Mouse (Mus musculus) heart, postnatal 36 days (tissue): ENCODE measurements around the gene Gm8113. TPM values are rescaled to one million over a fixed set of nuclear protein-coding genes. Genes with fewer than 3 reads are reported as not detected.
A peak's percentile ranks its signal among the peaks of the same experiment; 100 is the strongest.
"Not testable (repeated sequence)": the region's sequence is repeated elsewhere in the genome, so short reads cannot be mapped to it uniquely, and the experiment has no call there.

Experiments
- DNase-seq, 2 experiments: peaks; one replicate each; pipeline ENCODE4 v3.0.0; 2021 to 2022
- intact Hi-C: fragments of 180-260 bp; cut with DNase I; formaldehyde crosslinking; loops from one replicate; pipeline ENCODE4 v1.15.1; 2025
- total RNA-seq, 2 experiments: library from RNA; stranded (reverse); gene quantifications; 2 replicates each; pipeline ENCODE4 v1.2.3; 2021

Gm8113 gene
- 1 to 10 TPM; 3.7 to 4.7 TPM for total RNA-seq

DNA sequence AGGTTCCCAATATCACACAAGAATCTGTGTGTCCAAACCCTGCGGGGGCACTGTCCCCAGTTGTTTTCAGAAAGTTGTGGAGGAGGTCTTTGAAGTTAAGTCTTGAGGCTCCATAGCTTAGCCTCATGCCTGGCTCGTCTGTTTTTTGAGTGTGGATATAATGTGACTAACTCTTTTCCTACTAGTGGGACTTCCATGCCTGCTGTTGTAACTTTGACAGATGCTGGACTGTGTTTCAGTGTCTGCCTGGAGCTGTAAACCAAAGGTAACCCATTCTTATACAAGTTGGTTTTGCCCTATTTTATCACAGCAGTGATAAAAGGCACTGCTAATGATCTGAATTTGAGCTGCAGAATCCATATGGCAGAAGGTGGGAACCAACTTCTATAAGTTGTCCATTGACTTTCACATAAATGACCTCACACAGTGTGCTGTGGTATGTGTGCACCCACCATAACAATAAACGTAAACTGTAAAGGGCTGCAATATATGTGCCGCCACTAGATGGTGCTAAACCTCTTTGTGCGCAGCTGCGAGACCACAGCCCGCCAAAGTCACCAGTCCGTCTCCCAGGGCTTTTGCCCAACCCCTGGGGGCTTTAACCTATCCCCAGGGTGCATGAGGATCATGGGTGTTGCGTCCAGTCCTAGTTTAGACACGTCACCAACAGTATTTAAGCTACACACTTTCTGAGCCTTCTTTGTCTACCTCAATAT lies at the start of gene Gm8113:
Gm8113 (plus strand) TSS at position 703 of the 716 bp plus-strand sequence.
- peak; percentile 52 to 62 for DNase-seq
- intact Hi-C loops, result not testable (repeated sequence)

- intact Hi-C loops, DNase-seq: not testable (repeated sequence)
Observed at GRCm38 (mm10) chr14:43875417-43875816, 49.8 kb upstream of the Gm8113 start, which contains the start of gene Ear1. Ear1 (minus strand) TSS chr14:43875517.

GRCm38 (mm10) chr14:43877789-43878188 lies 47.4 kb upstream of the Gm8113 start:
- intact Hi-C loops, result not testable (repeated sequence)

GRCm38 (mm10) chr14:43879966-43880545 lies 45.1 kb upstream of the Gm8113 start:
- DNase-seq, intact Hi-C loops: not testable (repeated sequence)

More at GRCm38 (mm10) chr14:43877789-43878188, 47.4 kb upstream of the Gm8113 start:
- DNase-seq, result not testable (repeated sequence)

DNA sequence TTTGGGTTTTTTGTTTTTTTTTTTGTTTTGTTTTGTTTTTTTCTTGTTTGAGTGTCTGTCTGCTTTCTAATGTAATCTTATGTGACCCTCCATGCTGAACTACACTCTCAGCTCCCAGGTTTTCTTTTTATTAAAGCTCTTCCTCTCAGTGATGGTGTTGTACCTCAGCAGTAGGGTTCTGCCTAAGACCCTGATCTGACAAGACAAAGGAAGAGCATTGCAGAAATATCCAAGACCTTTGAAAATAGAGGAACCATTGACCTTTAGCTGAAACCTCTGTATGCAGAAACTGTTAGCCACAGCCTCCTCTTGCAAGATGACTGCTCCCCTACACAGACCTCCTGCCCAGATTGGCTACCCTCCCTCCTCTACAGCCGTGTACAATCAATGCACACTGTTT lies 39.0 kb upstream of the Gm8113 start:
- intact Hi-C loops, DNase-seq: not testable (repeated sequence)

GRCm38 (mm10) chr14:43891288-43891687 lies 33.9 kb upstream of the Gm8113 start:
- intact Hi-C loops, DNase-seq: not testable (repeated sequence)

- intact Hi-C loops, DNase-seq: not testable (repeated sequence)
Observed at GRCm38 (mm10) chr14:43895357-43895756, 29.8 kb upstream of the Gm8113 start.

- intact Hi-C loops, DNase-seq: not testable (repeated sequence)
Observed at GRCm38 (mm10) chr14:43898577-43898976, 26.6 kb upstream of the Gm8113 start.

DNA sequence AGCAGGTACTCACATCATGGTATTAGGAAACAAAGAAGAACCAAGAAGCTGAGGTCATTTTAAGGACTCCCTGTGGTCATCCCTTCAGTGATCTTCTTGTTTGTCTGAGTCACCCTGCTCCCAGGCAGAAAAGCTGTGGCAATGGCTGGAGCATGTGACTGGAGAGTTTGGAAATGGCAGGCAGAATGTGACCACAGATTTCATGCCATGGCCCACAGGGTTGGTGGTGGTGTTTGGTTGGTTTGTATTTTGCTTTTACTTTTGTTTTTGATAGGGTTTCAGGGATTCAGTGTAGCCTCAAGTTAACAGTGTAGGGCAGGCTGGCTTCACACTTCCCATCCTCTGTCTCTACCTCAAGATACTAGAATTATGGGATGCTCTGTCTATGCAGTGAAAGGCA lies 7.0 kb upstream of the Gm8113 start:
- intact Hi-C loops, result not testable (repeated sequence)

DNA sequence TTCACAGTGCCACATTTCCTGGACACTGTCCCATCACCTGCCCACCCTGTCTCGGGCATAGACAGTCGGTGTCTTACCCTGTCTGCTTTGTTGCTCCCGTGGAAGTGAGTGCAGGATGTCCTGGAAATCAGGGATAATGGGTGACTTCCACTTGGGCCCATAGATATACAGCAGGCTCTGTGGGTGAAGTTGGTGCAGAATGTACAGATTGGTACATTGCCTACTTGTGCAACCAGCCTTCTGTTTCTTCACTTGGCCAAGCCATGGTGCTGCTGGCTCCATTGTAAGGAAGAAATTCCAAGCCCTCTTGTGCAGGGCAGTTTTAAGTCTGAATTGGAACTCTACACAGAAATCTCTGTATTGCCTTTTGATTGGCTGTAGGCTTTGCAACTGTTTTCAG lies 1.7 kb upstream of the Gm8113 start, which contains the start of gene Ear10:
Ear10 (minus strand) TSS at position 101 of the 400 bp plus-strand sequence.
- intact Hi-C loops, DNase-seq: not testable (repeated sequence)

More for the DNA sequence above, 7.0 kb upstream of the Gm8113 start:
- not testable (repeated sequence) for DNase-seq

GRCm38 (mm10) chr14:43925404-43925950 lies 287 bp downstream of the Gm8113 start:
- DNase-seq, intact Hi-C loops: not testable (repeated sequence)

- DNase-seq, result peak; percentile 24 to 33
- intact Hi-C loops, result loop anchor here (5.0 kb wide), 1 partner anchor 54 kb away; no protein-coding TSS in a partner anchor
Observed at GRCm38 (mm10) chr14:43932991-43933390, 7.8 kb downstream of the Gm8113 start.

GRCm38 (mm10) chr14:43933399-43933798 lies 8.2 kb downstream of the Gm8113 start:
- DNase-seq, result not testable (repeated sequence)
- intact Hi-C loops, result loop anchor here (5.0 kb wide), 1 partner anchor 54 kb away; no protein-coding TSS in a partner anchor

DNA sequence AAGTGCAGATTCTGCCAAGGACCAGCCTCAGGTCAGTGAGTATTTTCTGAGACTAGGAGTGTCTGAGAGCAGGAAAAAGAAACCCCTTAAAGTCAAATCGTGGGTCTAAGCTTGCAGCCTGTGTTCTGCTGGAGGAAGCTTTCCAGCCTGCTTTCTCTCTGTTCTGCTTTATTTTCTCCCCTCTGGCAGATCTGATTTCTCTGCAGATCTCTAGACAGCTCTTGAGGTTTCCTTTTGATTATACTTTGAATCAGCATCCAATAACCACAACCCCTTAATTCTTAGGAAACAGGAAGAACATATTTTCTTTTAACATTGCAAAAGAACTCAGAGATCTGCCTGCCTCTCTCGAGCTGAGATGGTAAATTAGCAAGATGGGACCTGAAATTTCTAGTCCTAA lies 28.2 kb downstream of the Gm8113 start:
- DNase-seq, intact Hi-C loops: not testable (repeated sequence)

DNA sequence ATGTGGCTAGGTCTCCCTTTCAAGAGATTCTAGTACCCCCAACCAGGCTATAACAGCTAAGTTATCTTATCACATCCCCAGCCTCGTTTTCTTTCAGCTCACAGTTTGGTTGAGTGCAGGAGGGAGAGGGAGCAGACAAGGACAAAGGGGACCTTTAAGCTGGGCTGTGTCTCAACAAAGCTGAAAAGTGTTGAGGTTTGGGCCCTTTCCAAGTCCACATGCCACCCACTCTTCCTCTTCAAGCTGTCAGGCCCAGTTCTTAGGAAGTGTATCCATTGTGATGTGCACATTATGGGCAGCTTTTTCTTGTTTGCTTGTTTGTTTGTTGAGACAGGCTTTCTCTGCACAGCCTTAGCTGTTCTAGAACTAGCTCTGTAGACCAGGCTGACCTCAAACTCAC lies 29.9 kb downstream of the Gm8113 start:
- intact Hi-C loops, DNase-seq: not testable (repeated sequence)

DNA sequence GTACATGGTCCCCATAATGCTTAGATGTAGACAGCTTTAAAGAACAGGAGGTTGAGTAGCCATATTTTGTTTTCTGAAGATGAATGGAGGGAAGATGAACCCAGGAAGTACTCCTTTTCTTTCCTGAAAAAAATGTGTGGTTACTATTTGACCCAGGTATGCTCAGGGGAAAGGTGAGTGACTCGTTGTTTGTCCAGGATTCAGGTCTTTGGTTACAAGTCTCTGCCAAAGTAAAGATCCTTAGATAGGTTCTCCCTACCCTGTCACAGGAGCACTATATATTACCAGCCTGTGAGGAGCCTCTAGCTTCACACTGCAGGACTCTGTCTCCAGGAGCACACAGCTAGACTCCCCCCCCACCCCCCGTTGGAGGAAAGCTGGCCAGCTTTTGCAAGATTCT lies 31.6 kb downstream of the Gm8113 start, which contains the start of gene Ang5:
Ang5 (plus strand) TSS at position 301 of the 400 bp plus-strand sequence.
- DNase-seq, intact Hi-C loops: not testable (repeated sequence)

Other genes with a start within 250 kb of the Gm8113 start
- gene Gm8165, start 248.2 kb upstream of the Gm8113 start, total RNA-seq, result not detected
- gene Gm7324, start 227.6 kb upstream of the Gm8113 start, total RNA-seq, result under 1 TPM; 0.38 to 0.44 TPM
- gene Gm16506, start 197.9 kb upstream of the Gm8113 start, total RNA-seq, result not detected
- not detected for gene Gm6526, start 177.5 kb upstream of the Gm8113 start, total RNA-seq
- not detected for gene Gm8180, start 140.6 kb upstream of the Gm8113 start, total RNA-seq
- not detected for gene Ear1, start 49.9 kb upstream of the Gm8113 start, total RNA-seq
- gene Ear10, start 1.8 kb upstream of the Gm8113 start, total RNA-seq, result not detected
- gene Ang5, start 31.7 kb downstream of the Gm8113 start, total RNA-seq, result not detected
- not detected for gene Ang6, start 76.9 kb downstream of the Gm8113 start, total RNA-seq
- gene Ear2, start 177.3 kb downstream of the Gm8113 start, total RNA-seq, result under 1 TPM in 1 of 2 experiments, not detected in 1; 0.89 TPM
- gene Gm3327, start 198.5 kb downstream of the Gm8113 start, total RNA-seq, result not detected